Mouse (Mus musculus): ENCODE measurements around the gene Cyb5b. TPM values are rescaled to one million over a fixed set of nuclear protein-coding genes. Genes with fewer than 3 reads are reported as not detected.

Gene Cyb5b
- 243 TPM for polyA plus RNA-seq (2014; fragmentation: Illumina TruSeq; extraction: RNeasy Lipid Tissue Mini Kit (QIAGEN cat#74804); ENCODE audit: low read depth, low replicate concordance)

GRCm38 (mm10) chr8:107150404-107151157 lies at the start of gene Cyb5b:
TSS of gene Cyb5b (plus strand) at chr8:107150640.

Other genes starting within 250 kb of the Cyb5b start
- gene Sntb2, start 214.9 kb upstream of the Cyb5b start, polyA plus RNA-seq (2014; fragmentation: Illumina TruSeq; extraction: RNeasy Lipid Tissue Mini Kit (QIAGEN cat#74804); ENCODE audit: low read depth, low replicate concordance): 18.7 TPM
- gene Vps4a, start 119.4 kb upstream of the Cyb5b start, polyA plus RNA-seq (2014; fragmentation: Illumina TruSeq; extraction: RNeasy Lipid Tissue Mini Kit (QIAGEN cat#74804); ENCODE audit: low read depth, low replicate concordance): 29.9 TPM
- gene Pdf, start 102.0 kb upstream of the Cyb5b start, polyA plus RNA-seq (2014; fragmentation: Illumina TruSeq; extraction: RNeasy Lipid Tissue Mini Kit (QIAGEN cat#74804); ENCODE audit: low read depth, low replicate concordance): 38.9 TPM
- gene Cog8, start 94.0 kb upstream of the Cyb5b start, polyA plus RNA-seq (2014; fragmentation: Illumina TruSeq; extraction: RNeasy Lipid Tissue Mini Kit (QIAGEN cat#74804); ENCODE audit: low read depth, low replicate concordance): 14.8 TPM
- 8.9 TPM for gene Nip7, start 93.8 kb upstream of the Cyb5b start, polyA plus RNA-seq (2014; fragmentation: Illumina TruSeq; extraction: RNeasy Lipid Tissue Mini Kit (QIAGEN cat#74804); ENCODE audit: low read depth, low replicate concordance)
- gene Tmed6, start 85.0 kb upstream of the Cyb5b start, polyA plus RNA-seq (2014; fragmentation: Illumina TruSeq; extraction: RNeasy Lipid Tissue Mini Kit (QIAGEN cat#74804); ENCODE audit: low read depth, low replicate concordance): 3.6 TPM
- 27.8 TPM for gene Terf2, start 54.1 kb upstream of the Cyb5b start, polyA plus RNA-seq (2014; fragmentation: Illumina TruSeq; extraction: RNeasy Lipid Tissue Mini Kit (QIAGEN cat#74804); ENCODE audit: low read depth, low replicate concordance)
- gene Nfat5, start 142.8 kb downstream of the Cyb5b start, polyA plus RNA-seq (2014; fragmentation: Illumina TruSeq; extraction: RNeasy Lipid Tissue Mini Kit (QIAGEN cat#74804); ENCODE audit: low read depth, low replicate concordance): 94.8 TPM

Data from sigmoid colon, adult 10 weeks (tissue).